Mouse (Mus musculus) lung, postnatal 0 days (tissue): ENCODE results near the gene Erich4.

Source experiments
- CTCF ChIP-seq: IDR thresholded peaks from 2 replicates; pipeline ENCODE4 v1.5.1; 2016; ENCODE audit warnings: antibody characterized with exemption, mild to moderate bottlenecking
- EP300 ChIP-seq: IDR thresholded peaks from 2 replicates; pipeline ENCODE4 v1.6.1; 2016; ENCODE audit warnings: antibody characterized with exemption, mild to moderate bottlenecking, control low read depth

GRCm38 (mm10) chr7:25626509-25627430 lies 11.1 kb upstream of the Erich4 start, which contains the start of gene B3gnt8:
- TF ChIP-seq CTCF (no peak), EP300 (0 out of 2 replicates have a peak, but pooled peaks have one; percentile 8)
